Mouse (Mus musculus) testis, postnatal 14 days (tissue): ENCODE results near the gene Cyth3.
A peak's percentile ranks its signal among the peaks of the same experiment; 100 is the strongest.

Experiments
- DNase-seq: peaks from one replicate; pipeline ENCODE4 v3.0.0; 2021; ENCODE audit warnings: low spot score

Cyth3 gene

GRCm38 (mm10) chr5:143621893-143622622, at the start of gene Cyth3:
Gene Cyth3 (plus strand): TSS chr5:143622447.
- peak; percentile 95 for DNase-seq

GRCm38 (mm10) chr5:143573067-143573466, 49.2 kb upstream of the Cyth3 start:
- no peak for DNase-seq

- DNase-seq = no peak
These were observed 47.7 kb upstream of the Cyth3 start for GRCm38 (mm10) chr5:143574261-143575178.

- DNase-seq = no peak
These were observed 42.6 kb upstream of the Cyth3 start for GRCm38 (mm10) chr5:143579537-143580203.

GRCm38 (mm10) chr5:143580982-143581381, 41.3 kb upstream of the Cyth3 start:
- no peak for DNase-seq

- DNase-seq = no peak
These were observed 40.4 kb upstream of the Cyth3 start for GRCm38 (mm10) chr5:143581874-143582273.

- DNase-seq = no peak
These were observed 39.2 kb upstream of the Cyth3 start for GRCm38 (mm10) chr5:143583081-143583480.

GRCm38 (mm10) chr5:143584982-143585381, 37.3 kb upstream of the Cyth3 start:
- DNase-seq = no peak

GRCm38 (mm10) chr5:143586386-143586785, 35.9 kb upstream of the Cyth3 start:
- DNase-seq = no peak

GRCm38 (mm10) chr5:143589108-143589507, 33.1 kb upstream of the Cyth3 start:
- peak; percentile 74 for DNase-seq

- no peak for DNase-seq
These were observed 29.3 kb upstream of the Cyth3 start for GRCm38 (mm10) chr5:143592926-143593325.

GRCm38 (mm10) chr5:143593563-143594146, 28.6 kb upstream of the Cyth3 start:
- no peak for DNase-seq

- DNase-seq = no peak
These were observed 27.8 kb upstream of the Cyth3 start for GRCm38 (mm10) chr5:143594291-143595065.

GRCm38 (mm10) chr5:143602051-143602450, 20.2 kb upstream of the Cyth3 start:
- DNase-seq = no peak

GRCm38 (mm10) chr5:143604157-143604774, 18.0 kb upstream of the Cyth3 start:
- DNase-seq = no peak

GRCm38 (mm10) chr5:143606756-143607155, 15.5 kb upstream of the Cyth3 start:
- DNase-seq = no peak

GRCm38 (mm10) chr5:143608175-143608574, 14.1 kb upstream of the Cyth3 start:
- no peak for DNase-seq

GRCm38 (mm10) chr5:143611954-143612353, 10.3 kb upstream of the Cyth3 start:
- peak; percentile 69 for DNase-seq

- no peak for DNase-seq
These were observed 9.0 kb upstream of the Cyth3 start for GRCm38 (mm10) chr5:143613265-143613664.

- no peak for DNase-seq
These were observed 7.7 kb upstream of the Cyth3 start for GRCm38 (mm10) chr5:143614519-143614918.

- DNase-seq = no peak
These were observed 6.9 kb upstream of the Cyth3 start for GRCm38 (mm10) chr5:143615353-143615752.
